Mouse (Mus musculus) erythroid progenitor cell, adult 5-6 weeks (primary cell): ENCODE results near the gene Gm3880. TPM values are rescaled to one million over a fixed set of nuclear protein-coding genes. Genes with fewer than 3 reads are reported as not detected.
A peak's percentile ranks its signal among the peaks of the same experiment; 100 is the strongest.
"Not testable (repeated sequence)": the region's sequence is repeated elsewhere in the genome, so short reads cannot be mapped to it uniquely, and the experiment has no call there.

Source experiments
- ATAC-seq: replicated peaks from 2 replicates; pipeline ENCODE4 v1.8.0; 2016; ENCODE audit warnings: moderate number of reproducible peaks, mild to moderate bottlenecking, moderate TSS enrichment, inconsistent platforms; ENCODE audit not compliant: poor library complexity, low FRiP score, severe bottlenecking
- total RNA-seq, 2 experiments: library from RNA; stranded (forward) in 1 of 2; stranded (reverse) in 1 of 2; fragments of 150-400 nt in 1 of 2; fragments of 186-747, 209-891 nt in 1 of 2; gene quantifications; 2 replicates each; pipeline versions ENCODE4 v1.2.3 to v1.2.4; 2015 to 2017; ENCODE audit warnings: low replicate concordance in 2 of 2

The Gm3880 gene
- total RNA-seq (2015; ENCODE audit: low replicate concordance) (not detected in 2 replicates), total RNA-seq (2017; ENCODE audit: low replicate concordance) (not detected in 2 replicates)

DNA sequence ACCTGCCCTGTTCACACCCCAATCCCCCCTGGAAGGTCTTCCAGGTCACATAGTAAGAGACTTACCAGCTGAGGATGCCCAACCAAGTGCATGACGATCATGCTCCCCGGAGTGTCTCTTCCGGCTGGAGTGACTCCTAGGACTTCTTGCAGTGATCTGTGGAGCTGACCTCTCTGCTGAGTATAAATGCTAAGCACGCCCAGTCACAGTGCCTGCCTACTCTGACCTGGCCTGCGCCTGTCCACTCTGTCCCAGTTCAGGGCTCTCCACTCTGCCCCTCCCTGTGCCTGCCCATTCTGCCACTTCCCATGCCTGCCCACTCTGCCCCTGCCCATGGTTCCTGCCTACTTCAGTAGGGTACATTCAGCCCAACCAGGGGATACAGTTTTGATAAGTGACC, at the start of gene Gm3880:
Gm3880 (minus strand) TSS at position 101 of the 400 bp plus-strand sequence.
- ATAC-seq, result not testable (repeated sequence)

DNA sequence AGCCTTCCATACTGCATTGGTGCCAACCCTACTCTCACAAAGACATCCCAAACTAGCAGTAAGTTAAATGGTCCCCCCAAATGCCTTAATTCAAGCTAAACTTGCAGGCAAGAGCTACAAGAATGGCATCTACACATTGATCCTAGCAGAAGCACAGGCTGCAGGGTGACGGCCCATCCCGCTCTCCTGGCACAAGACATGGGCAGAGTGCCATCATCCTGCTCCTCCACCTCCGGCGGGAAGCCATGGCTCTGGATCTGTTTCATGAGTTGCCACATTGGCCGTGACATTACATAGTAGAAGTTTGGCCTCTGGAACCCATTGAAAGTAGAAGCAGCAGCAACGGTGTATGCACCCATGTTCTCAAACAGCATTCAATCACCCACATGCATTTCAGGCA, 37.5 kb upstream of the Gm3880 start:
- not testable (repeated sequence) for ATAC-seq

DNA sequence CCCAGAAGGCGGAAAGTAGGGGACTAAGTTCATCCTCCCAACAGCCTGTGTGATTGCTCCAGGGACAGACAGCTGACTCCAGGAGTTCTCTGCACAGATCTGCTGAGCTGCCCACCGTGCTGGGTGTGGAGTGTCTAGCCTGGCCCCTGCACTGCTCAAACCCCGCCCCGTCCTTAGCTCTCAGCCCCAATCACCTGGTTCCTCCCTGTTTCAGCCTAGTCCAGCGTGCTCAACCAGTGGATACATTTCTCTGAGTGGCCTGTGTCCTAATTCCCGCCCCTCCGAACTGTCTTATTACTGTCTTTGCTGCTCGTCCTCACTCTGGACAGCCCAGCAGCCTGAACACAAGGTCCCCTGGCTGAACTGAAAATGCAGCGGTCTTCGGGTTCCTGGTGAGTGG, 20.8 kb upstream of the Gm3880 start, which contains the start of the genes Gm9112 and Dmrtc1b:
Gm9112 (minus strand) TSS at position 101 of the 400 bp plus-strand sequence.
Dmrtc1b (plus strand) TSS at position 331 of the 400 bp plus-strand sequence.
- not testable (repeated sequence) for ATAC-seq

DNA sequence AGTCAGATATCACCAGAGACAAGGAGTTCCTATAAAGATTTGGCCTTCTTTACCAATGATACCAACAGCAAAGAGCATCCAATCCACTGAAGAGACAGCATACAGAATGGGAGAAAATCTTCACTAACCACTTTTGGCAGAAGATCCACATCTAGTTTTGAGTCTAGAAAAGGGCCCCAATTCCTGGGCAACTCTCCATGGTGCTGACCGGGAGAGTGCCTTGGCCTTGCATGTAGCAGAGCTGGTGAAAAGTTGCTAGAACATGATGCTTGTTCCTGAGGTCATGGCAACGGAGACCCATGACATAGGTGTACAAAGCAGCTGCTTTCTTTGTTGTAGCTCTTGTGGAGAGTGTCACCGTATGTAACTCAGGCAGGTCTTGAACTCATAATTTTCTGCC, 13.9 kb upstream of the Gm3880 start:
- not testable (repeated sequence) for ATAC-seq

DNA sequence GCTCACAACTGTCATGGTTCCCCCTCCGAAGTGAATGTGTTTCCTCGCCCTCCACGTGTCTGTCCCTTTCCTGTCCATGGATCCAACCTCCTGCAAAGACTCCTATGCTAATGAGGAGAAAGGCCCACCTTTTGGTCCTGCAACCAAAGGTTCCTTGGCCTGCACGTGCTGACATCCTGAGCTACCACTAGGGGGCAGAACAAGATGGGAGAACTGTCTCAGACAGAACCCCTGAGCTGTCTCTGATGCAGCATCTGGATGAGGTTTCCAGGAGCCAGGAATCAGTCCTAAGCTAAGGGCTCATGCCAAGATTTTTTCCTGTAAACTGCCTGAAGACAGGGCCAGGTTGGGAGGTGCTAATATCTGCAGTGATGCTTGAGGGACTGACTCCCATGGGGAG, 2.5 kb upstream of the Gm3880 start:
- not testable (repeated sequence) for ATAC-seq

DNA sequence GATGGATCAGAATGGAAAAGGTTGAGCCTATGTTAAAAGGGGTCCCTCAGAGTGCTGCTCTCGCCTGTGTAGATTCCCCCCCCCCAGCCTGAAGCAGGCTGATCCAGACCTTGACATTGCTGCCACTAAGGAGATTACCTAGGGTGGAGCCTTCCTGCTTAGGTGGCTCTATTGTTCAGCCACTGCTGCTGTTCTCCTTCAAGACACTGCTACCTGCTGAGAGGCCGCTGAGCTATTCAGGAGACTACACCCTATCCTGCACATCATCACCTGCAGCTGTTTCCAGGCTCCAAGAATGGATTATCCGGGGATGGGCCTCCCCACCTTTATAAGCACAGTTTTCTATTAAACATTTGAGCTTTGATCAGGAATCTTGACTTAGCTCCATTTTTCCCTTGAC, 2.1 kb downstream of the Gm3880 start:
- not testable (repeated sequence) for ATAC-seq

DNA sequence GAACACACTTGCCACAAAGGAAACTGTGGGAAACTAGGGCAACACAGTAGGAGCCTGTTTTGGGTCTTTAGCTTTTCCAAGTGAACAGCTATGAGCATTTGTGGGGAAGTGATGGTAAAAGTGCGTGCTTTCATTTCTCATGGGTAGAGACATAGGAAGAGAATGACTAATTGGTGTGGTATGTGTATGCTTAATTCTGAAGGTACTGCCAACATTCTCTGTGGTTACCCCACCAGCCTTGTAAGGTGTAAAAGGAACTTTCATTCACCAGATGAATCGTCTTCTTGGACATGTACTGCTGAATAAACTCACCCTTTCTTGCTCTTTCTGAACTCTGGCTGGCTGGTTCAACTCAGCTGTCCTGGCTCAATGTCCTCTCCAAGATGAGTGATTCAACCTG, 20.1 kb downstream of the Gm3880 start:
- no peak for ATAC-seq

DNA sequence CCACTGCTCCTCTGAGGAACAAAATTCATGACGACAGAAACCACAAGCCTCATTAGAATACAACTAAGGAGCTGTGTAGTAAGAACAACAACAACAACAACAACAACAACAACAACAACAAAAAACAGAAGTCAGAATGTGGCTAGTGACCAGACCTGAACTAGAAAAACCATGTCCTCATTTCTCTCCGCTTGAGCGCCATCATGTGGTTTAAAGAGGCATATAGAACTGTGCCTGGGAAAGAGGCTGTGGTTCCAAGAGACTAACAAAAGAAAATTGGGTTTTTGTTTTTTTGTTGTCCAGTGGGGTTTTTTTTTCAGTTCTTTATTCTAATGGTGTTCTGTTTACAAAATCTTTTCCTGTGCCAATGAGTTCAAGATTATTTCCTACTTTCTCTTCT, 26.1 kb downstream of the Gm3880 start:
- no peak for ATAC-seq

DNA sequence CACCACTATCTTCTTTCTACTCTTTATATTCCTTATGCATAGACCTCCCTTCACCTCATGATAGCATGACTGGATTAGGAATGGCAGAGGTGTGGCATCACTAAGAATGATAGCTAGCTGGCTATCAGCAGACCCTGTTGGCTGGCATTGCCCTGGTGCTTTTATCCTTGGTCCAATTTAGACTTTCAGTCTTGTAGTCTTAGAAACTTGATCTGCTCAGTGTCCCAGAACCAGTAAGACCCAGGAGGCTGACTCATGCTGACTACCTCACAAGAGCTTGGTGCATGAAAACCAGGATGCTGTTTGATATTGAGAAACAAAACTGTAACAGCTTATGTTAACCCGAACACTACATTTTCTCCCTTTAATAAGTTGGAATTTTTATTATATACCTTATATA, 41.1 kb downstream of the Gm3880 start:
- no peak for ATAC-seq

DNA sequence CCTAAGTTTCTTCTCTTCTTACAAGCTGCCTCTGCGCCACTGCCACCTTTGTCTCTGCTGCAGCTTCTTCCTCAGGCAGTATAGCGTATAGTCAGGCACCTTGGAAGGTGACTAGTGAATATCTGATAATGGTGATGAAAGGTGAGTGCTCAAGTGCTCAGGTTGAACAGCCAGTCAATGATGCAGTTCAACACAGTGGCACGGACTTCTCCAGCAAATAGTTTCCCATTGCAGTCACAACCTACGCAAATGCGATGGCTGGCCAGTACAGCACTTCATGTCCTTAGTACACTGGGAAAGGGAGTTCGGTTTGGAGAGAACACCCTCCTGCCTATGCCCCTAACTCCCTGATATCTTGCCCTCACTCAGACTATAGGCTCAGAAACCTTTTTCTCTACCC, 41.6 kb downstream of the Gm3880 start:
- no peak for ATAC-seq

DNA sequence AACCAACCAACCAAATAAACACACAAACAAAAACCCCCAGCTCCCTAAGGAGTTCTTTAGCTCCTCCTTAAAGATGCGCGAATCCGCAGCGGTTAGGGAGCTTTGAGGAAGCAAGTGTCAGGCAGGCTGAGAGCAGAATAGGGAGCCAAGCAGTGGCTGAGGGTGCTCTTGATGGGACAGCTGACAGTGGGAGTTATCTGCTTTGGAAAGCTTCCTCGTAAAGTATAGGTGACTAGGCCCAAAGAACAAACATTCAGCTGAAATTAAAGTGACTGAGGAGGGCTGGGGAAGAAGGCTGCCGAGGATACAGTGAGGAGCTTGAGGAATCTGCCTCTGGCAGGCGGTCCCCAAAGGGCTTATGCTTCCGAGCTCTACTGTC, 42.2 kb downstream of the Gm3880 start:
- peak; percentile 57; the same call in 1 of the 2 replicates for ATAC-seq

DNA sequence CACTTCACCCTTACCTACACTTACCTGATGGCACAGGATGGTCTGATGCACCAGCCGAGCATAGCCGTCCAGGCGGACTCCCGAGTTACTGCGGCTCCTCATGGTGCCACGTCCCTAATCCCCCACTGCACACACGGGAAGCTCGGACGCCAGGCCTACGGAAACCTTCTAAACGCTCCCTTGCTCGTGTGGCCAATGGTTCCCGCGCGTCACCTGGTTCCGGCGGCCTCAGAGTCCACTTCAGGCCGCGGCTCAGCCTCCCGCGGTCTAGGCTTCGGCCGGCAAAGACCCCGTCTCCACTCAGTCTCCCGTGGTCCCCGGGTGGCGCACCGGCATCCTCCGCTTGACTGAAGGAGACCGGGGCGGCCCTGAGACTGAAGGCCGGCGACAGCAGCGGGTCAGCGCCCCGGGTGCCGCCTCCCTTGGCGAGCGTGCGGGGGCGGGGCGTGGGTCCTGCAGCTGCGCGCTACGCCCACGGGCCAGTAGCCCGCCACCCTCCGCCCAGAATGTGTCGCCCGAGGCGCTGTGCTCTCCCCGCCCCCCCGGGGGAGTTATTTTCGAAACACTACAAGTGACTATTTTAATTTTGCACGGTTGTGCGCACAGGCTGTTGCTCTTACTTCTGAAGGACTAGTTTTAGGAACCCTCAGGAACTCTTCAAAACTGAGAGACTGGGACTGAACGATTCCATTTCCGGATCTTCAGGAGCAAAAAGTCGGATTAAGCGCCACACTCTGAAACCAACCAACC, 42.8 kb downstream of the Gm3880 start, which contains the start of gene Phka1:
Phka1 (minus strand) TSS at position 424 of the 750 bp plus-strand sequence.
- peak; percentile 91 for ATAC-seq

Other genes starting within 250 kb of the Gm3880 start
- 5.0 TPM in 1 of 2 replicates, not detected in the other for gene Hdac8, start 181.6 kb downstream of the Gm3880 start, total RNA-seq (2015; ENCODE audit: low replicate concordance)
- 3.0 and 7.5 TPM in 2 replicates for gene Hdac8, start 181.6 kb downstream of the Gm3880 start, total RNA-seq (2017; ENCODE audit: low replicate concordance)
- gene Phka1, start 42.7 kb downstream of the Gm3880 start, total RNA-seq (2015; ENCODE audit: low replicate concordance), result 1.4 and 1.7 TPM in 2 replicates
- 0.53 and 1.9 TPM in 2 replicates for gene Phka1, start 42.7 kb downstream of the Gm3880 start, total RNA-seq (2017; ENCODE audit: low replicate concordance)
- gene Gm9112, start 20.7 kb upstream of the Gm3880 start, total RNA-seq (2015; ENCODE audit: low replicate concordance), result not detected in 2 replicates
- gene Gm9112, start 20.7 kb upstream of the Gm3880 start, total RNA-seq (2017; ENCODE audit: low replicate concordance), result not detected in 2 replicates
- not detected in 2 replicates for gene Dmrtc1b, start 20.9 kb upstream of the Gm3880 start, total RNA-seq (2015; ENCODE audit: low replicate concordance)
- not detected in 2 replicates for gene Dmrtc1b, start 20.9 kb upstream of the Gm3880 start, total RNA-seq (2017; ENCODE audit: low replicate concordance)
- gene Dmrtc1c1, start 116.0 kb upstream of the Gm3880 start, total RNA-seq (2015; ENCODE audit: low replicate concordance), result not detected in 2 replicates
- not detected in 2 replicates for gene Dmrtc1c1, start 116.0 kb upstream of the Gm3880 start, total RNA-seq (2017; ENCODE audit: low replicate concordance)
- not detected in 2 replicates for gene Dmrtc1c2, start 167.6 kb upstream of the Gm3880 start, total RNA-seq (2015; ENCODE audit: low replicate concordance)
- gene Dmrtc1c2, start 167.6 kb upstream of the Gm3880 start, total RNA-seq (2017; ENCODE audit: low replicate concordance), result not detected in 2 replicates
- gene 1700031F05Rik, start 181.0 kb upstream of the Gm3880 start, total RNA-seq (2015; ENCODE audit: low replicate concordance), result not detected in 2 replicates
- gene 1700031F05Rik, start 181.0 kb upstream of the Gm3880 start, total RNA-seq (2017; ENCODE audit: low replicate concordance), result not detected in 2 replicates
- gene Dmrtc1a, start 221.7 kb upstream of the Gm3880 start, total RNA-seq (2015; ENCODE audit: low replicate concordance), result not detected in 2 replicates
- not detected in 2 replicates for gene Dmrtc1a, start 221.7 kb upstream of the Gm3880 start, total RNA-seq (2017; ENCODE audit: low replicate concordance)
- gene 1700011M02Rik, start 221.9 kb upstream of the Gm3880 start, total RNA-seq (2015; ENCODE audit: low replicate concordance), result not detected in 2 replicates
- not detected in 2 replicates for gene 1700011M02Rik, start 221.9 kb upstream of the Gm3880 start, total RNA-seq (2017; ENCODE audit: low replicate concordance)
- not detected in 2 replicates for gene 1700018G05Rik, start 241.4 kb upstream of the Gm3880 start, total RNA-seq (2015; ENCODE audit: low replicate concordance)
- not detected in 2 replicates for gene 1700018G05Rik, start 241.4 kb upstream of the Gm3880 start, total RNA-seq (2017; ENCODE audit: low replicate concordance)